Comparison of ENCODE assay signal across 10 mouse cellular contexts in the genomic region with DNA sequence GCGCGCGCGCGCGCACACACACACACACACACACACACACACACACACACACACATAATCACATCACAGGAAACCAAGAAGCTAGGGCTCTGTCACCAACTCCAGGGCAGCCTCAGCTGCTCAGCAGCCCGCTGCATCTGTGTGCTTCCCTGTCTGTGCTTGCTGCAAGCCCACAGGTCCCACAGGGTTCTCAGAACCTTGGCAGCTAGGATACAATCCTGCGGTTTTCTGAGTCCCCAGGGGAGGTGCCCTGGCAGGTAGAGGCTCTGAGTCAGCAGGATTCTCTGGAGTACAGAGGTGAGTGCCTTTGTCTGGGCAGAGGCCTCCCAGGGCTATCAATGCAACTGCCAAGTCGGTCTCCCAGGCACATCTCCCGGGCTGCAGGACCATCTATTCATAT. TPM values are rescaled to one million over a fixed set of nuclear protein-coding genes. Genes with fewer than 3 reads are reported as not detected.
DNase-seq lines count a peak whose midpoint lies in the region; ATAC-seq and TF ChIP-seq lines count a peak whose summit lies in the region.
"Had no signal": no experiment of that assay in that cellular context is flagged by ENCODE, and none has a peak within 500 bp of the region (broad histone marks: within the 10 kb centered on the region; RNA-seq: fewer than 3 reads in every experiment).

No protein-coding gene starts in this region.

- DNase-seq in adrenal gland, postnatal 10 days: peak; percentile 47
- no peak for DNase-seq in adrenal gland, adult (ENCODE audit: inconsistent age in 2 of 2, low spot score in 1 of 2)
- DNase-seq in 3T3-L1 (ENCODE audit: low read depth, low spot score): peak; percentile 87
- peak; percentile 95 for DNase-seq in gonadal fat pad, adult 2 months (ENCODE audit: low read depth)
- no peak for DNase-seq in forebrain, postnatal 0 days
- no peak for DNase-seq in cerebellum, adult 8-10 months
- no peak for DNase-seq in embryo, embryonic 10.5 days (ENCODE audit: low spot score)

- H3K4me3 ChIP-seq in lung, embryonic 15.5 days: no peak overlapping the region
- no peak overlapping the region for H3K4me3 ChIP-seq in forebrain, postnatal 0 days (ENCODE audit: low read depth, low read length)
- H3K4me3 ChIP-seq: heart, embryonic 10.5 days had no signal

- no peak for ATAC-seq in lung, embryonic 15.5 days (ENCODE audit: borderline replicate concordance, extremely low read depth, low FRiP score, low TSS enrichment)
- no peak for ATAC-seq in forebrain, postnatal 0 days

- H3K27me3 ChIP-seq in lung, embryonic 15.5 days: 0 out of 2 replicates have a peak, but pooled peaks cover 7% of the 10 kb centered on the region
- H3K27me3 ChIP-seq in forebrain, postnatal 0 days (ENCODE audit: insufficient read depth, low read length): no peaks in the 10 kb centered on the region

- TF ChIP-seq CTCF in forebrain, postnatal 0 days (IDR thresholded peaks at IDR 0.05; ENCODE audit: low read depth): no peak

- 0 out of 2 replicates have a peak overlapping the region, but pooled peaks have one; percentile 2 for H3K27ac ChIP-seq in lung, embryonic 15.5 days
- H3K27ac ChIP-seq in forebrain, postnatal 0 days (ENCODE audit: low read depth, low read length): no peak overlapping the region
- H3K27ac ChIP-seq: heart, embryonic 10.5 days had no signal

- no peaks in the 10 kb centered on the region for H3K9me3 ChIP-seq in lung, embryonic 15.5 days
- no peaks in the 10 kb centered on the region for H3K9me3 ChIP-seq in forebrain, postnatal 0 days (ENCODE audit: low read length)
- H3K9me3 ChIP-seq: heart, embryonic 10.5 days had no signal

- H3K36me3 ChIP-seq in lung, embryonic 15.5 days: no peaks in the 10 kb centered on the region
- no peaks in the 10 kb centered on the region for H3K36me3 ChIP-seq in forebrain, postnatal 0 days (ENCODE audit: insufficient read depth)
- H3K36me3 ChIP-seq: heart, embryonic 10.5 days had no signal

- H3K9ac ChIP-seq in lung, embryonic 15.5 days: no peak overlapping the region
- H3K9ac ChIP-seq in forebrain, postnatal 0 days: no peak overlapping the region

- 0 out of 2 replicates have a peak, but pooled peaks cover 8% of the 10 kb centered on the region for H3K4me1 ChIP-seq in lung, embryonic 15.5 days
- H3K4me1 ChIP-seq in forebrain, postnatal 0 days (ENCODE audit: insufficient read depth): 0 out of 2 replicates have a peak, but pooled peaks cover 1% of the 10 kb centered on the region
- H3K4me1 ChIP-seq: heart, embryonic 10.5 days had no signal

- no peak overlapping the region for H3K4me2 ChIP-seq in lung, embryonic 15.5 days
- H3K4me2 ChIP-seq in forebrain, postnatal 0 days (ENCODE audit: low read depth): no peak overlapping the region

- 59% methylated on average over 10 of the region's 10 CpGs for WGBS in lung, embryonic 15.5 days
- 48% methylated on average over 10 of the region's 10 CpGs for WGBS in forebrain, postnatal 0 days

RNA-seq across cellular contexts. Expression of a gene that starts 7.3 kb away (rescaled TPM):
- 1 to 10 TPM; 1.4 to 1.5 TPM for total RNA-seq in adrenal gland, postnatal 10 days (2021)
- polyA plus RNA-seq in gonadal fat pad, adult 2 months (2012; rRNA removed): 3.0 and 3.3 TPM in 2 replicates
- polyA plus RNA-seq in lung, embryonic 15.5 days (2015; fragmentation: Nextera tagmentation; extraction: Ambion mirVana): 1.8 and 1.9 TPM in 2 replicates
- total RNA-seq in forebrain, postnatal 0 days (2014; rRNA removed): 7.8 and 14.0 TPM in 2 replicates
- polyA plus RNA-seq in forebrain, postnatal 0 days (2015; fragmentation: Nextera tagmentation; extraction: Ambion mirVana): 1.9 and 3.2 TPM in 2 replicates
- total RNA-seq: neutrophil, adult 5-6 weeks had no signal

Comparison
In these comparisons a context has a peak if more than half of its experiments do, and no peak if none do; other contexts are left out.
1. DNase-seq: peak in adrenal gland, postnatal 10 days (single experiment), 3T3-L1 (single experiment) and gonadal fat pad, adult 2 months (single experiment); none in adrenal gland, adult (0 of 2), forebrain, postnatal 0 days (single experiment), cerebellum, adult 8-10 months (single experiment) and embryo, embryonic 10.5 days (single experiment).